Mouse (Mus musculus): ENCODE measurements at regions not wholly inside any gene's neighbourhood (a gene's known extent, or its start where the extent isn't known, plus 50 kb on each side); places are given as distances from the start of the nearest gene placed in this dataset.

- no peak for DNase-seq (ENCODE audit: low read depth, low spot score)
These were observed 255.3 kb upstream of the Kcnab2 start for GRCm38 (mm10) chr4:152733017-152733416.

GRCm38 (mm10) chr4:152731988-152732387 is 254.3 kb upstream of the Kcnab2 start:
- DNase-seq (ENCODE audit: low read depth, low spot score), result no peak

- no peak for DNase-seq (ENCODE audit: low read depth, low spot score)
These were observed 253.5 kb upstream of the Kcnab2 start for GRCm38 (mm10) chr4:152731082-152731720.

- no peak for DNase-seq (ENCODE audit: low read depth, low spot score)
These were observed 251.8 kb upstream of the Kcnab2 start for GRCm38 (mm10) chr4:152729421-152729820.

- no peak for DNase-seq (ENCODE audit: low read depth, low spot score)
These were observed 248.2 kb upstream of the Kcnab2 start for GRCm38 (mm10) chr4:152725881-152726280.

GRCm38 (mm10) chr4:152725423-152725822 is 247.8 kb upstream of the Kcnab2 start:
- DNase-seq (ENCODE audit: low read depth, low spot score), result no peak

GRCm38 (mm10) chr4:152724741-152725140 is 247.1 kb upstream of the Kcnab2 start:
- DNase-seq (ENCODE audit: low read depth, low spot score), result no peak

- DNase-seq (ENCODE audit: low read depth, low spot score), result no peak
These were observed 246.4 kb upstream of the Kcnab2 start for GRCm38 (mm10) chr4:152724026-152724425.

GRCm38 (mm10) chr4:152720528-152720927 is 242.9 kb upstream of the Kcnab2 start:
- no peak for DNase-seq (ENCODE audit: low read depth, low spot score)

- no peak for DNase-seq (ENCODE audit: low read depth, low spot score)
These were observed 241.9 kb upstream of the Kcnab2 start for GRCm38 (mm10) chr4:152719416-152720127.

GRCm38 (mm10) chr4:152710339-152710738 is 232.7 kb upstream of the Kcnab2 start:
- DNase-seq (ENCODE audit: low read depth, low spot score), result no peak

GRCm38 (mm10) chr4:152700217-152700616 is 222.5 kb upstream of the Kcnab2 start:
- peak; percentile 55 for DNase-seq (ENCODE audit: low read depth, low spot score)

- no peak for DNase-seq (ENCODE audit: low read depth, low spot score)
These were observed 219.7 kb upstream of the Kcnab2 start for GRCm38 (mm10) chr4:152697247-152697960.

- DNase-seq (ENCODE audit: low read depth, low spot score), result no peak
These were observed 214.1 kb upstream of the Kcnab2 start for GRCm38 (mm10) chr4:152691735-152692134.

GRCm38 (mm10) chr4:152691302-152691701 is 213.6 kb upstream of the Kcnab2 start:
- no peak for DNase-seq (ENCODE audit: low read depth, low spot score)

GRCm38 (mm10) chr4:152690766-152691165 is 213.1 kb upstream of the Kcnab2 start:
- no peak for DNase-seq (ENCODE audit: low read depth, low spot score)

GRCm38 (mm10) chr4:152689831-152690230 is 212.2 kb upstream of the Kcnab2 start:
- DNase-seq (ENCODE audit: low read depth, low spot score), result no peak

GRCm38 (mm10) chr4:152686509-152687081 is 208.9 kb upstream of the Kcnab2 start:
- no peak for DNase-seq (ENCODE audit: low read depth, low spot score)

- DNase-seq (ENCODE audit: low read depth, low spot score), result no peak
These were observed 196.5 kb upstream of the Kcnab2 start for GRCm38 (mm10) chr4:152674140-152674539.

- peak; percentile 74 for DNase-seq (ENCODE audit: low read depth, low spot score)
These were observed 185.8 kb upstream of the Kcnab2 start for GRCm38 (mm10) chr4:152663482-152663881.

GRCm38 (mm10) chr4:152663069-152663468 is 185.4 kb upstream of the Kcnab2 start:
- DNase-seq (ENCODE audit: low read depth, low spot score), result peak; percentile 63

- DNase-seq (ENCODE audit: low read depth, low spot score), result no peak
These were observed 184.8 kb upstream of the Kcnab2 start for GRCm38 (mm10) chr4:152662439-152662838.

Data from ES-CJ7 (cell line).